Mouse (Mus musculus): ENCODE results near the gene Enox1. TPM values are rescaled to one million over a fixed set of nuclear protein-coding genes. Genes with fewer than 3 reads are reported as not detected.

Enox1 gene
- total and polyA plus RNA-seq, 3 experiments: not detected

DNA sequence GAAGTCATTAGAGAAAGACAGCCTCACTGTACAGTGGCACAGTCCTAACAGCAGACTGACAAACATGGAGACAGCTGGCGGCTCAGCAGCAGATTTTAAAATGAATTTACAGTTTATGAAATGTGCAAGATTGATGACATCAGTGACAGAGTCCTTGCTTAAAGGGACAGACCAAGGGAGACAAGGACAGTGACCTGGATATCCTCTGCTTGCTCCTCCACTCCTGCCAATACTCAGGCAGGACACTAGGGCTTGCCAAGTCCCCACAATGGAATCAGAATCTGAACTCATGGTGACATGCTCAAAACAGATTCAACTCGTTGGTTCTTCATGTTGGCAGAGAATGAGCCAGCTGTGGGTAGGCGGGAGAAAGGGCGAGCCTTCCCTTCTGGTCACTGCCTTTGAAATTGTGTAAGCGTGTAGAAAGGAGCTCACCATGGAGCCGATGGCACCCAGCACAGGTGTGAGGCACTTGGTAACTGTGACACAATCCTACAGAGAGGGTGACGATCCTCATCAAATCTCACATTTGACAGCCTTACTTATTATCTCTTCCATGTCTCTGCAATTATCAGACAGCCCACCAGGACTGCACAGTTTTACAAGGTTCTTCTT, 582.3 kb downstream of the Enox1 start:
- Histone ChIP-seq H3K4me2 (ENCODE audit: insufficient read depth, low read depth, poor library complexity, severe bottlenecking) (no peak overlapping the region), H3K4me1 (ENCODE audit: control insufficient read depth in 1 of 2, insufficient read depth in 2 of 2) (no peaks in the 10 kb centered on the region), H3K79me2 (replicated peaks; ENCODE audit: control insufficient read depth, extremely low read depth, insufficient read depth, poor library complexity, severe bottlenecking) (no peaks in the 10 kb centered on the region), H3K9ac (ENCODE audit: insufficient read depth, low read depth) (no peak overlapping the region), H3K27me3 (replicated peaks) (no peaks in the 10 kb centered on the region), H3K9me3 (replicated peaks; ENCODE audit: low read length) (no peaks in the 10 kb centered on the region), H3K4me3 (replicated peaks in 1 of 3; ENCODE audit: low read depth in 2 of 3, low read length in 2 of 3, poor library complexity in 1 of 3) (no peak overlapping the region), H3K36me3 (replicated peaks in 1 of 2; ENCODE audit: control insufficient read depth in 1 of 2, insufficient read depth in 1 of 2, low read length in 1 of 2) (no peaks in the 10 kb centered on the region), H3K27ac (ENCODE audit: insufficient read depth, low read depth) (no peak overlapping the region)
- TF ChIP-seq ZNF384 (IDR thresholded peaks at IDR 0.05; ENCODE audit: low read depth, low read length) (no peak), ZKSCAN1 (IDR thresholded peaks at IDR 0.05; ENCODE audit: borderline replicate concordance, low read depth, low read length) (no peak), CHD2 (IDR thresholded peaks at IDR 0.05; ENCODE audit: low read length) (no peak)
- no peak for DNase-seq (ENCODE audit: extremely low read depth)
- dilution Hi-C loops (cut with MboI; ENCODE audit: extremely low pct_ligation_motif_present, extremely low pct_unique_long_range_greater_than_20kb, low sequenced_read_pairs) (no loop called here), in situ Hi-C loops (cut with MboI; ENCODE audit: low pct_ligation_motif_present, low pct_unique_long_range_greater_than_20kb, low sequenced_read_pairs) (no loop called here)

DNA sequence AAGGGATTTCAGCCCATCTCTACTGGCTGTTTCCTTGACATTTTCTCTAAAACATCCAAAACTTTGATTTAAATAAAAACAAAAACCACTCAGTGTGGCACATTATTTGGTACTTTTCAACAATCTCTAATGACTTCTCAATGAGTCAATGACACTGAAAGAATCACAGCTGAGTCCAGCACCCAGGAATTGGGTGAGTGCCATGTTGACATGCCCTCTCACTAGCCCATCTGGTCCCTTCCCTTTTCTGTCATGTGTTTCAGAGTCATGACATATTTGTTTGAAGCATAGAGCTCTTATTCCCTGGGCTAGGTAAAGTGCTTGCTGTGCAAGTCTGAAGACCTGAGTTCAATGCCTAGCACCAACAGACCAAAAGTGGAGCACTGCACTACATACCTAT, 582.8 kb downstream of the Enox1 start:
- Histone ChIP-seq H3K4me1 (ENCODE audit: control insufficient read depth in 1 of 2, insufficient read depth in 2 of 2) (no peaks in the 10 kb centered on the region), H3K9ac (ENCODE audit: insufficient read depth, low read depth) (no peak overlapping the region), H3K4me2 (ENCODE audit: insufficient read depth, low read depth, poor library complexity, severe bottlenecking) (no peak overlapping the region), H3K4me3 (replicated peaks in 1 of 3; ENCODE audit: low read depth in 2 of 3, low read length in 2 of 3, poor library complexity in 1 of 3) (no peak overlapping the region), H3K27ac (ENCODE audit: insufficient read depth, low read depth) (no peak overlapping the region), H3K79me2 (replicated peaks; ENCODE audit: control insufficient read depth, extremely low read depth, insufficient read depth, poor library complexity, severe bottlenecking) (no peaks in the 10 kb centered on the region), H3K27me3 (replicated peaks) (no peaks in the 10 kb centered on the region), H3K9me3 (replicated peaks; ENCODE audit: low read length) (no peaks in the 10 kb centered on the region), H3K36me3 (replicated peaks in 1 of 2; ENCODE audit: control insufficient read depth in 1 of 2, insufficient read depth in 1 of 2, low read length in 1 of 2) (no peaks in the 10 kb centered on the region)
- DNase-seq (ENCODE audit: extremely low read depth): no peak
- dilution Hi-C loops (cut with MboI; ENCODE audit: extremely low pct_ligation_motif_present, extremely low pct_unique_long_range_greater_than_20kb, low sequenced_read_pairs) (no loop called here), in situ Hi-C loops (cut with MboI; ENCODE audit: low pct_ligation_motif_present, low pct_unique_long_range_greater_than_20kb, low sequenced_read_pairs) (no loop called here)
- no peak for TF ChIP-seq MXI1 (IDR thresholded peaks at IDR 0.05; ENCODE audit: low read depth, low read length)
- no peak for TF ChIP-seq BHLHE40 (IDR thresholded peaks at IDR 0.05; ENCODE audit: low read depth, low read length)
- TF ChIP-seq MAX (IDR thresholded peaks at IDR 0.05; ENCODE audit: low read length): no peak
- no peak for TF ChIP-seq POLR2AphosphoS2 (IDR thresholded peaks at IDR 0.05; ENCODE audit: low read depth, low read length)
- TF ChIP-seq RCOR1 (conservative IDR thresholded peaks at IDR 0.05; ENCODE audit: low read depth, low read length): no peak
- no peak for TF ChIP-seq POLR2A (IDR thresholded peaks at IDR 0.05; ENCODE audit: low read depth, low read length)
- no peak for TF ChIP-seq MAFK (IDR thresholded peaks at IDR 0.05; ENCODE audit: insufficient replicate concordance, low read length)
- no peak for TF ChIP-seq TBP (conservative IDR thresholded peaks at IDR 0.05; ENCODE audit: low read depth, low read length)
- TF ChIP-seq UBTF (IDR thresholded peaks at IDR 0.05; ENCODE audit: low read depth, low read length): no peak
- no peak for TF ChIP-seq TCF12 (IDR thresholded peaks at IDR 0.05; ENCODE audit: low read depth, low read length)
- TF ChIP-seq NELFE (IDR thresholded peaks at IDR 0.05; ENCODE audit: low read depth, low read length): no peak
- TF ChIP-seq SMC3 (IDR thresholded peaks at IDR 0.05; ENCODE audit: low read depth, low read length): no peak
- no peak for TF ChIP-seq MYC (IDR thresholded peaks at IDR 0.05; ENCODE audit: low read depth, low read length)
- no peak for TF ChIP-seq ELF1 (IDR thresholded peaks at IDR 0.05; ENCODE audit: low read depth, low read length)
- no peak for TF ChIP-seq IRF4 (IDR thresholded peaks at IDR 0.05; ENCODE audit: low read depth, low read length)
- no peak for TF ChIP-seq USF1 (IDR thresholded peaks at IDR 0.05; ENCODE audit: low read depth, low read length)
